Mouse (Mus musculus) bone marrow, adult 2 months (tissue): ENCODE data around the gene Brpf3.

Experiments
- CTCF ChIP-seq: fragments of 200-500 bp; IDR thresholded peaks from 2 replicates; pipeline ENCODE4 v1.5.1; 2011; ENCODE audit warnings: low read length, control low read depth; ENCODE audit not compliant: control insufficient read depth, insufficient read depth
- POLR2A ChIP-seq: fragments of 200-500 bp; IDR thresholded peaks from 2 replicates; pipeline ENCODE4 v1.6.1; 2011; ENCODE audit warnings: low read depth, mild to moderate bottlenecking, control low read depth, low read length, borderline replicate concordance; ENCODE audit not compliant: control insufficient read depth

- no peak for TF ChIP-seq POLR2A
- TF ChIP-seq CTCF, result no peak
Observed at GRCm38 (mm10) chr17:28766203-28766602, 34.7 kb upstream of the Brpf3 start.
